Mouse (Mus musculus): Measurements from ENCODE around the gene Olfr1002.
"Not testable (repeated sequence)": the region's sequence is repeated elsewhere in the genome, so short reads cannot be mapped to it uniquely, and the experiment has no call there.

Gene Olfr1002

DNA sequence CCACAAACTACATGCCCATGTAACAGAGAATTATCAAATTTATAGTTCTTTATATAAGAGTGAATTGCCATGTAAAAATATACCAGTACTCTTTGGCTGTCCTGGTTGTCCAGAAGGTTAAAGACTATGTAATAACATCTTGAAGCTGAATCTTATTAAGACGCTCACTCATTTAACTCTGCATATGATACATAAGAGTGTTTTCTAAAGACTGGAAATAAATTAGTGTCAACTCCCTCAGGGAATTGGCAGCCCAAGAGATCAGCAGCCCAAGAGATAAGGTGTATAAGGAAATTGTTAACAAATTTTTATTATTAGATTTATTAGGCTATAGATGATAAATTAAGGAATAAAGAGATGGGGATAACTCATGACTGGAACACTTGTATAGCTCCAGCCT, at the start of gene Olfr1002:
Gene Olfr1002, minus strand, starts transcription at position 101 of the 400 bp plus-strand sequence.
- DNase-seq, result no peak

DNA sequence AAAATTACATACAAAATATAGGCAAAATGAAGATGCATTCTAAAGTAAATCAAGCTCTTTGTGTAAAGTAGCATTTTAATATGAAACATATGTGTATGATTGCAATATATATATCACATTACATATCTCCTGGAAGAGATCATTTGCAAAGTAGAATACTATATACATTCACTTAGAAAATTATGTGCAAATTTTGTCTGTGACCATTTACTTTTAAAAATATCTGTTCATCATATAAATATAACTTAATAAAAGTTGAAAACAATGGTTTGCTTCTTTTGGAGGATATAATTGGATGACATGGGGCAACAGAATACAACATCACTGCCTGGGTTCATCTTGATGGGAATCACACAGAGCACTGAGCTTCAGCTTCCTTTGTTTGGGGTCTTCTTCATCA, 38.6 kb upstream of the Olfr1002 start, which contains the start of gene Olfr1008:
Gene Olfr1008, plus strand, starts transcription at position 301 of the 400 bp plus-strand sequence.
- no peak for DNase-seq

DNA sequence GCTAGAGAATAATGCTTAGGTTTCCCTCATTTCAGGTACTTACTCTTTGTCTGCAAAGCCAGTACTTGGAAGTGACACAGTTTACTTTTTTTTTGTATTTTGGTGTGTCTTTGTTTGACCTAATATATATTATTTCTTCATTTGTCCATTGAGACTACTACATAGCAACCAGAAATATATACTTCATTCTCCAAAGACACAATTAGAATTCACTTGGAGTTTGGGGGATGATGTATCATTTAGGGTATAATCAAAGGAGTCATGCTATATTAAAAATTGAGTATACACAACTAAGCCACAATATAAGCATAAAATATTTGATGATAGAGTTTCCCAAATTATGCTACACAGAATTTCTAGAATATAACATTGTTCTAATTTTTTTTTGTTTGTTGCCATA, 28.2 kb upstream of the Olfr1002 start, which contains the start of gene Olfr1006:
Gene Olfr1006, minus strand, starts transcription at position 101 of the 400 bp plus-strand sequence.
- DNase-seq, result no peak

DNA sequence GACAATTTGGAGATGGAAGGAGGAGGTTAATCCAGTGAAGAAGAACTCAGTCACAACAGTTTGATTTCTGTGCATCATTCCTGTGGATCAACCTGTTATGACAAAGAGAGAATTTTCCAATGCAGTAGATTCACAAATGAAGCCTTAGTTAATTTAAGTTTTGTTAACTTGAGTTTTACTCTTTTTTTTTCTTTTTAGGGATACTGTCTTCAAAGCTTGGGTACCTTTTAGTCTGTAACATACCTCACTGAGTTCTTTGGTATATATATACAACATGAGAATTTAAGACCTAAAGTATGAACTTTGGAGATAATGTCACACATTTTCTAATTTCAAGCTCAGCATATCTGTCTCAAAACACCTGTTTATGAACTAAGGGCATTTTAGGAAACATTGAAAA, 13.9 kb upstream of the Olfr1002 start, which contains the start of gene Olfr154:
Gene Olfr154, minus strand, starts transcription at position 101 of the 400 bp plus-strand sequence.
- not testable (repeated sequence) for DNase-seq

GRCm38 (mm10) chr2:85611803-85612202, 38.7 kb downstream of the Olfr1002 start, which contains the start of gene Olfr1000:
TSS of gene Olfr1000 (minus strand) at chr2:85611903.
- no peak for DNase-seq

Data from cerebellum, adult 11-12 months (tissue).